In the genomic region with DNA sequence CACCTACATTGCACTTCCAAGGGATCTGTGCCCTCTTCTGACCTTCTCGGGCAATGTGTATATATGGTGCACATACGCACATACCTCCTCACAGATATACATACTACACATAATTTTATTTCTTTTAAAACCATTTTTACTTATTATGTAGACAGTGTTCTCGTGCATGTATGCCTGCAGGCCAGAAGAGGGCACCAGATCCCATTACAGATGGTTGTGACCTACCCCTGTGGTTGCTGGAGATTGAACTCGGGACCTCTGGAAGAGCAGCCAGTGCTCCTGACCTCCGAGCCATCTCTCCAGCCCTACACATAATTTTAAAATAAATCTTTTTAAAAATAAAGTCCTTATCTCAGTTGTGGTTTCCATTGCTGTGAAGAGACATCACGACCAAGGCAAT, we compare ENCODE assay signal across 14 mouse cellular contexts. TPM values are rescaled to one million over a fixed set of nuclear protein-coding genes. Genes with fewer than 3 reads are reported as not detected.
DNase-seq lines count a peak whose midpoint lies in the region; ATAC-seq and TF ChIP-seq lines count a peak whose summit lies in the region.
"Had no signal": no experiment of that assay in that cellular context is flagged by ENCODE, and none has a peak within 500 bp of the region (broad histone marks: within the 10 kb centered on the region; RNA-seq: fewer than 3 reads in every experiment).

No protein-coding gene starts in this region.

- H3K4me3 ChIP-seq in heart, postnatal 0 days (ENCODE audit: low read depth, low read length), result no peak overlapping the region
- H3K4me3 ChIP-seq in lung, postnatal 0 days (ENCODE audit: low read depth, low read length), result no peak overlapping the region
- H3K4me3 ChIP-seq in E14TG2a.4 (replicated peaks; ENCODE audit: low read length), result no peak overlapping the region
- H3K4me3 ChIP-seq: erythroblast, embryonic 14.5 days had no signal

- H3K27ac ChIP-seq in heart, postnatal 0 days (ENCODE audit: low read depth), result no peak overlapping the region
- no peak overlapping the region for H3K27ac ChIP-seq in lung, postnatal 0 days (ENCODE audit: low read length)

- no peak for DNase-seq in heart, postnatal 0 days (ENCODE audit: low spot score)
- no peak for DNase-seq in heart, postnatal 14 days
- no peak for DNase-seq in lung, postnatal 0 days (ENCODE audit: low spot score)
- DNase-seq in lung, adult 18-20 months, result no peak
- DNase-seq in induced T-regulatory cell, adult 2 months (ENCODE audit: low read depth), result peak; percentile 48
- no peak for DNase-seq in right cerebral cortex, postnatal 25 days
- DNase-seq in cerebellum, postnatal 25 days, result no peak
- DNase-seq: heart, adult 18-20 months; heart, postnatal 4 days; kidney, adult 9 months; right cerebral cortex, postnatal 14 days had no signal

- H3K27me3 ChIP-seq in heart, postnatal 0 days (ENCODE audit: control insufficient read depth, insufficient read depth, low read length), result no peaks in the 10 kb centered on the region
- no peaks in the 10 kb centered on the region for H3K27me3 ChIP-seq in lung, postnatal 0 days (replicated peaks; ENCODE audit: insufficient read depth, low read length)
- H3K27me3 ChIP-seq in E14TG2a.4 (ENCODE audit: insufficient read depth, low read length), result no peaks in the 10 kb centered on the region

- no peak for ATAC-seq in heart, postnatal 0 days (ENCODE audit: insufficient read depth, low read depth)
- ATAC-seq in lung, postnatal 0 days, result no peak

- H3K9ac ChIP-seq in heart, postnatal 0 days (replicated peaks; ENCODE audit: low read depth, low read length), result no peak overlapping the region
- no peak overlapping the region for H3K9ac ChIP-seq in lung, postnatal 0 days (replicated peaks; ENCODE audit: low read depth)

- H3K36me3 ChIP-seq in heart, postnatal 0 days (replicated peaks; ENCODE audit: control insufficient read depth, insufficient read depth, low read length), result no peaks in the 10 kb centered on the region
- H3K36me3 ChIP-seq in lung, postnatal 0 days (ENCODE audit: insufficient read depth, low read length), result no peaks in the 10 kb centered on the region
- peaks cover 9% of the 10 kb centered on the region for H3K36me3 ChIP-seq in E14TG2a.4 (ENCODE audit: insufficient read depth, low read length)

- H3K4me1 ChIP-seq in heart, postnatal 0 days (ENCODE audit: control insufficient read depth, insufficient read depth), result 0 out of 2 replicates have a peak, but pooled peaks cover 11% of the 10 kb centered on the region
- H3K4me1 ChIP-seq in lung, postnatal 0 days (ENCODE audit: insufficient read depth, low read depth, low read length), result no peaks in the 10 kb centered on the region
- peaks cover 46% of the 10 kb centered on the region for H3K4me1 ChIP-seq in E14TG2a.4 (replicated peaks; ENCODE audit: low read depth, low read length)

- TF ChIP-seq CTCF in heart, postnatal 0 days (IDR thresholded peaks at IDR 0.05; ENCODE audit: low read depth), result peak; percentile 19; the same call in 1 of the 2 replicates
- peak; percentile 40 for TF ChIP-seq CTCF in lung, postnatal 0 days (IDR thresholded peaks at IDR 0.05)
- peak; percentile 51 for TF ChIP-seq CTCF in E14TG2a.4 (conservative IDR thresholded peaks at IDR 0.05; ENCODE audit: low read length)

- TF ChIP-seq EP300 in heart, postnatal 0 days (IDR thresholded peaks at IDR 0.05; ENCODE audit: low read depth), result no peak
- no peak for TF ChIP-seq EP300 in lung, postnatal 0 days (IDR thresholded peaks at IDR 0.05)

- 78% methylated on average over 6 of the region's 6 CpGs for WGBS in heart, postnatal 0 days
- WGBS in lung, postnatal 0 days, result 77% methylated on average over 6 of the region's 6 CpGs

- no peak overlapping the region for H3K4me2 ChIP-seq in heart, postnatal 0 days (ENCODE audit: low read depth, low read length)
- H3K4me2 ChIP-seq in lung, postnatal 0 days (replicated peaks; ENCODE audit: low read depth, low read length), result no peak overlapping the region

- H3K9me3 ChIP-seq in heart, postnatal 0 days (replicated peaks; ENCODE audit: control insufficient read depth, low read length), result no peaks in the 10 kb centered on the region
- H3K9me3 ChIP-seq in lung, postnatal 0 days (ENCODE audit: low read length), result no peaks in the 10 kb centered on the region
- no peaks in the 10 kb centered on the region for H3K9me3 ChIP-seq in E14TG2a.4 (ENCODE audit: low read length)

- intact Hi-C loops in heart, postnatal 14 days (cut with DNase I), result no loop called here

RNA-seq across cellular contexts. Expression of a gene that starts 2.9 kb away (rescaled TPM):
- 13.3 and 34.9 TPM in 2 replicates for total RNA-seq in heart, postnatal 0 days (2014; rRNA removed; ENCODE audit: low replicate concordance)
- polyA plus RNA-seq in heart, postnatal 0 days (2015; fragmentation: Nextera tagmentation; extraction: Ambion mirVana), result 36.7 and 39.4 TPM in 2 replicates
- total RNA-seq in heart, postnatal 14 days (2021), result 10 to 100 TPM; 25.1 to 25.5 TPM
- polyA plus RNA-seq in lung, postnatal 0 days (2015; fragmentation: Nextera tagmentation; extraction: Ambion mirVana), result 34.8 and 37.7 TPM in 2 replicates

RNA-seq across cellular contexts. Expression of a gene that starts 9.7 kb away (rescaled TPM):
- not detected in 2 replicates for total RNA-seq in heart, postnatal 0 days (2014; rRNA removed; ENCODE audit: low replicate concordance)
- 0.05 TPM in 1 of 2 replicates, not detected in the other for polyA plus RNA-seq in heart, postnatal 0 days (2015; fragmentation: Nextera tagmentation; extraction: Ambion mirVana)
- total RNA-seq in heart, postnatal 14 days (2021), result under 1 TPM; 0.12 to 0.55 TPM
- 0.04 TPM in 1 of 2 replicates, not detected in the other for polyA plus RNA-seq in lung, postnatal 0 days (2015; fragmentation: Nextera tagmentation; extraction: Ambion mirVana)
- total RNA-seq: megakaryocyte, adult 5-6 weeks had no signal

RNA-seq across cellular contexts. Expression of a gene that starts 52.9 kb away (rescaled TPM):
- total RNA-seq in heart, postnatal 0 days (2014; rRNA removed; ENCODE audit: low replicate concordance), result 1,074 and 1,362 TPM in 2 replicates
- polyA plus RNA-seq in heart, postnatal 0 days (2015; fragmentation: Nextera tagmentation; extraction: Ambion mirVana), result 506 and 542 TPM in 2 replicates
- total RNA-seq in heart, postnatal 14 days (2021), result 100 to 1,000 TPM; 580 to 665 TPM
- polyA plus RNA-seq in lung, postnatal 0 days (2015; fragmentation: Nextera tagmentation; extraction: Ambion mirVana), result 798 and 851 TPM in 2 replicates

RNA-seq across cellular contexts. Expression of a gene that starts 52.9 kb away (rescaled TPM):
- total RNA-seq in heart, postnatal 0 days (2014; rRNA removed; ENCODE audit: low replicate concordance), result 26.2 and 36.8 TPM in 2 replicates
- 71.5 and 75.2 TPM in 2 replicates for polyA plus RNA-seq in heart, postnatal 0 days (2015; fragmentation: Nextera tagmentation; extraction: Ambion mirVana)
- 10 to 100 TPM; 53.3 to 60.3 TPM for total RNA-seq in heart, postnatal 14 days (2021)
- polyA plus RNA-seq in lung, postnatal 0 days (2015; fragmentation: Nextera tagmentation; extraction: Ambion mirVana), result 38.6 and 42.8 TPM in 2 replicates
